Mouse (Mus musculus): ENCODE measurements around the gene Entpd3.

The Entpd3 gene

GRCm38 (mm10) chr9:120541411-120541810, 1.8 kb downstream of the Entpd3 start:
- DNase-seq: no peak

GRCm38 (mm10) chr9:120542241-120542640, 2.6 kb downstream of the Entpd3 start:
- DNase-seq: no peak

GRCm38 (mm10) chr9:120545994-120546393, 6.4 kb downstream of the Entpd3 start:
- DNase-seq: no peak

- no peak for DNase-seq
Observed at GRCm38 (mm10) chr9:120546482-120546881, 6.9 kb downstream of the Entpd3 start.

GRCm38 (mm10) chr9:120547026-120547668, 7.5 kb downstream of the Entpd3 start:
- no peak for DNase-seq

GRCm38 (mm10) chr9:120550778-120551177, 11.2 kb downstream of the Entpd3 start:
- no peak for DNase-seq

- no peak for DNase-seq
Observed at GRCm38 (mm10) chr9:120563590-120563989, 24.0 kb downstream of the Entpd3 start.

GRCm38 (mm10) chr9:120564247-120564646, 24.6 kb downstream of the Entpd3 start:
- DNase-seq: no peak

GRCm38 (mm10) chr9:120566384-120566783, 26.8 kb downstream of the Entpd3 start:
- no peak for DNase-seq

- no peak for DNase-seq
Observed at GRCm38 (mm10) chr9:120568917-120569316, 29.3 kb downstream of the Entpd3 start.

GRCm38 (mm10) chr9:120569721-120570333, 30.2 kb downstream of the Entpd3 start:
- DNase-seq: no peak

GRCm38 (mm10) chr9:120570334-120570725, 30.7 kb downstream of the Entpd3 start:
- no peak for DNase-seq

- peak; percentile 99 for DNase-seq
Observed at GRCm38 (mm10) chr9:120570741-120571592, 31.3 kb downstream of the Entpd3 start, which contains the start of gene Rpl14. TSS of gene Rpl14 (plus strand) at chr9:120571444.

GRCm38 (mm10) chr9:120571593-120572385, 32.2 kb downstream of the Entpd3 start:
- no peak for DNase-seq

GRCm38 (mm10) chr9:120575748-120576661, 36.4 kb downstream of the Entpd3 start:
- DNase-seq: no peak

GRCm38 (mm10) chr9:120576662-120577013, 37.0 kb downstream of the Entpd3 start:
- DNase-seq: no peak

- DNase-seq: peak; percentile 82
Observed at GRCm38 (mm10) chr9:120577133-120577651, 37.6 kb downstream of the Entpd3 start.

GRCm38 (mm10) chr9:120577706-120578405, 38.2 kb downstream of the Entpd3 start:
- no peak for DNase-seq

- no peak for DNase-seq
Observed at GRCm38 (mm10) chr9:120578701-120579100, 39.1 kb downstream of the Entpd3 start.

- DNase-seq: no peak
Observed at GRCm38 (mm10) chr9:120579808-120580207, 40.2 kb downstream of the Entpd3 start.
